Mouse (Mus musculus) testis, adult 2 months (tissue): ENCODE data around the gene Psat1.

ENCODE experiments used
- CTCF ChIP-seq: fragments of 200-500 bp; IDR thresholded peaks from 2 replicates; pipeline ENCODE4 v1.5.1; 2012; ENCODE audit warnings: low read depth, mild to moderate bottlenecking, inconsistent platforms, low read length, moderate library complexity; ENCODE audit not compliant: control insufficient read depth, insufficient read depth, insufficient replicate concordance
- POLR2A ChIP-seq: fragments of 200-500 bp; IDR thresholded peaks from 2 replicates; pipeline ENCODE4 v1.6.1; 2012; ENCODE audit warnings: low read depth, mild to moderate bottlenecking, inconsistent platforms, low read length, moderate library complexity; ENCODE audit not compliant: control insufficient read depth

GRCm38 (mm10) chr19:15903508-15904480 is 43.3 kb downstream of the Psat1 start:
- TF ChIP-seq CTCF (no peak), POLR2A (no peak)
